Mouse (Mus musculus) intestine, embryonic 15.5 days (tissue): ENCODE measurements around the gene Neu3. TPM values are rescaled to one million over a fixed set of nuclear protein-coding genes. Genes with fewer than 3 reads are reported as not detected.
"Not testable (repeated sequence)": the region's sequence is repeated elsewhere in the genome, so short reads cannot be mapped to it uniquely, and the experiment has no call there.

ENCODE experiments used
- ATAC-seq: fragments of 200-750 bp; cut with Nextera tagmentation; 2 replicates; pipeline ENCODE4 v1.8.0; 2017; ENCODE audit warnings: moderate TSS enrichment, moderate library complexity
- H3K27ac ChIP-seq: fragments of 300-500 bp; sonication (generic); 2 replicates; pipeline ENCODE4 v1.5.1; 2015; ENCODE audit warnings: mild to moderate bottlenecking, inconsistent platforms
- H3K27me3 ChIP-seq: fragments of 300-500 bp; sonication (generic); replicated peaks from 2 replicates; pipeline ENCODE4 v1.6.1; 2015; ENCODE audit warnings: inconsistent platforms
- H3K36me3 ChIP-seq: fragments of 300-500 bp; sonication (generic); 2 replicates; pipeline ENCODE4 v1.6.1; 2015; ENCODE audit warnings: inconsistent platforms
- H3K4me1 ChIP-seq: fragments of 300-500 bp; sonication (generic); replicated peaks from 2 replicates; pipeline ENCODE4 v1.6.1; 2015; ENCODE audit warnings: inconsistent platforms
- H3K4me2 ChIP-seq: fragments of 300-500 bp; sonication (generic); replicated peaks from 2 replicates; pipeline ENCODE4 v1.6.1; 2015; ENCODE audit warnings: mild to moderate bottlenecking, inconsistent platforms
- H3K4me3 ChIP-seq: fragments of 300-500 bp; sonication (generic); replicated peaks from 2 replicates; pipeline ENCODE4 v1.5.1; 2015; ENCODE audit warnings: inconsistent platforms
- H3K9ac ChIP-seq: fragments of 300-500 bp; sonication (generic); 2 replicates; pipeline ENCODE4 v1.6.1; 2015; ENCODE audit warnings: inconsistent platforms
- H3K9me3 ChIP-seq: fragments of 300-500 bp; sonication (generic); 2 replicates; pipeline ENCODE4 v1.6.1; 2016; ENCODE audit warnings: inconsistent platforms
- WGBS: fragments of 180-500 bp; shearing (Covaris S2); methylation state at CpG from one replicate; pipeline ENCODE4 v1.1.7; 2015; 5-methylcytosine and 5-hydroxymethylcytosine counted together
- polyA plus RNA-seq: library from polyadenylated mRNA; unstranded; fragments of >200 nt; fragmentation: Nextera tagmentation; extraction: Ambion mirVana; gene quantifications from 2 replicates; pipeline ENCODE4 v1.2.1, GENCODE M21; 2015

Gene Neu3
- polyA plus RNA-seq, 1 experiment from 2014 or later, result 5.2 TPM

DNA sequence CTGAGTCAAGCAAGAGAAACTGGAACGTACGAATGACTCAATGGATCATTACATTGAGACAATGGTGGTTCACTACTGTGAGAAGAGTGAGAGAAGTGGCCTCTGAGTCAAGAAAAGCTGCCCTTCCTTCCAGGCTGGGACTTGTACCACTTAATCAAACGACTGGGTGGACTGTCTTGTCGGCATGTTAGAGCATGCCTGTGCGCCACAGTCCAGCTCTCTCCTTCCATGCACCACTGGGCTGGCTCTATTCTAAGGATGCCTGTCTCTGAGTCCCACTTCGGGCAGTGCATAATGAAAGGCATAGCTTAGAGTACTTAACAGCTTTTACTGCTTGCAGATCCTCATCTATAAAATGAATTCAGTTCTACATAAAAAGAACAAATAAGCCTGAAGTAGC lies 2.1 kb downstream of the Neu3 start:
- Histone ChIP-seq H3K27ac (no peak overlapping the region), H3K4me2 (no peak overlapping the region)
- ATAC-seq, result no peak

DNA sequence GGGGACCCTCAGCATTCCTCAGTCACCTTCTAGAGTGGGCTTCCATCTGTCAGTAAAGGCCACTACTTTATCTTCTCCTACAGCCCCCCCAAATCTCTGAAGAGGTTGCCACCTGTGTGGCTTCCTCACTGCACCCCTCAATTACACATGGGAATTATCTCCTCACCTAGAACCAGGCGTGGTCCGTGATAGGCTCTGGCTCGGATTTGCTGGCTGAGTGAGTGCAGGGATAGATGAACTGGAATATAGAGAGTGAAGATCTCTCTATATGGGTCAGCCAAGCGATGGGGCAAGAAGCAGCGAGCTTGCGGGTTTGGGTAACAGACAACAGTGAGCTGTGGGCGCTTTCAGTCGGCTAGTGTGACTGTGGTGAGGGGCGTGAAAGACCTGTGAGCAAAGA lies 2.7 kb downstream of the Neu3 start:
- Histone ChIP-seq H3K36me3 (no peaks in the 10 kb centered on the region), H3K4me1 (peaks cover 8% of the 10 kb centered on the region), H3K27me3 (no peaks in the 10 kb centered on the region), H3K4me3 (no peak overlapping the region), H3K9me3 (no peaks in the 10 kb centered on the region), H3K27ac (peak overlapping the region; percentile 64), H3K9ac (no peak overlapping the region), H3K4me2 (peak overlapping the region; percentile 30)
- ATAC-seq, result peak; percentile 26
- 69% methylated on average over 9 of the region's 9 CpGs for WGBS

More for the DNA sequence above, 2.1 kb downstream of the Neu3 start:
- H3K36me3 ChIP-seq, result no peaks in the 10 kb centered on the region
- no peaks in the 10 kb centered on the region for H3K9me3 ChIP-seq
- H3K9ac ChIP-seq, result no peak overlapping the region
- no peak overlapping the region for H3K4me3 ChIP-seq
- 68% methylated on average over 6 of the region's 6 CpGs for WGBS
- no peaks in the 10 kb centered on the region for H3K27me3 ChIP-seq
- H3K4me1 ChIP-seq, result peaks cover 8% of the 10 kb centered on the region

DNA sequence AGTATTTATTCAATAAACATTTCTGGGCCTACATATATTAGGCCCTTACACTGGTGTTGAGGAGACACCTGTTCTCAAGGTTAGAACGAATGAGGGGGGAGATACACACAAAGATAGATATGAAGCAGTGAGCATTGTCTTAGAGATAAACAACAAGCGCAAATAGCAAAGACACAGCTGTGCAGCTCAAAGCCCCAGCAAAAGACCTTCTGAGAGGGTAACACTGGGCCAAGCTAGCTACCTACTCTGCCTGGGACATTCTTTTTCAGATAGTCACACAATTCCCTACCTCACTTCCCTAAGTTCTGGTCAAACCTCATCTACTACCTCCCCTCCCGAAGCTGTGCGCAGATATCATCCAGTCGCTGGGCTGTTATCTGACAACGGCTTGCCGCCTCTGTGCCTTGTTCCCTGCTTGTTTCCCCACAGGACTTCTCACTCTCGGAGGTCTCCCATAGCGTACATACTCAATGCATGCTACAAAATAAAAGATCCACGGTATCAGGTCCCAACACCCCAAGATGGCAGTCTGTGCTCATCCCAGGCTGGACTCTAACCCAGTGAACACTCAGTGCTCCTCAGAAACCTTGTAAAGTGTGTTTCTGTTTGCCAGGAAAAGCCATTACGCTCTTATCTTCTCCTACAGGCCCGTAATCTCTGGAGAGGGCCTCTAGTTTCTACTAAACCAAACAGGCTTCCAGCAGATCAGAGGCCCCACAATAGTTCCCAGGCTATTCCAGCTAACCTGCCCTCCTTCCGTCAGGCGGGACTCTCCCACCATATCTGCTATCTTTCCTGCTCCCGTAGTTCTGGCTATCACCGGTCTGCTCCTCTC lies 3.4 kb downstream of the Neu3 start:
- Histone ChIP-seq H3K4me2 (peak overlapping the region; percentile 30; the same call in 1 of the 2 replicates), H3K9me3 (no peaks in the 10 kb centered on the region), H3K4me3 (no peak overlapping the region), H3K27me3 (no peaks in the 10 kb centered on the region), H3K4me1 (peaks cover 8% of the 10 kb centered on the region), H3K9ac (no peak overlapping the region), H3K36me3 (no peaks in the 10 kb centered on the region), H3K27ac (peak overlapping the region; percentile 64)
- 56% methylated on average over 16 of the region's 16 CpGs for WGBS
- peak; percentile 86 for ATAC-seq

DNA sequence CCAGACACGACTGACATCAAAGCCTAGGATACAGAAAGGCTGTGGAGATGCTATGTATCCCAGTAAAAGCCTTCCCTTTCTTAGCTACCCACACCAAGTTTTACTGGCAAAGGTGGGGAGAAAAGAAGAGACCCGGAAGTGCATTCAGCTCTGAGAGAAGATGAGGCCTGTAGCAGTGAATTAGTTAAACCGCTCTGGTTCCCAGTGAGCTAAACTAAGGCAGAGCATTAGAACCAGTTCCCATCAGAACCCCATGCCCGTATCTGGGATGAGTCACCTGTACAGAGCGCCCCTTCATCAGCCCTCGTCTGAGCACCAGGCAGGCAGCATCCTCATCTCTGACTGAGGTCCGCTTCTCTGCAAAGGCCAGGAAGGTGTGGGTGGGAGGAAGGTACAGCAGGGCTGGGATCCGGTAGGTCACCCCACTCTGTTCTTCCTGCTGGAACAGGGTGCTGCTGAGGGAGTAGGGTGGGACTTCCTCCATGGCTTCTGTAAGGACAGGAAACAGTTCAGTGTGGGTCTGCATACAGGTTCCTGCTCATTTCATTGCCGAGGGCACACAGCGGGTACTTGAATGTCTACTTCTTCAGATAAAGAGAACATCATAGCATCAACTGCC lies 5.1 kb downstream of the Neu3 start:
- no peak overlapping the region for H3K27ac ChIP-seq
- H3K36me3 ChIP-seq, result no peaks in the 10 kb centered on the region
- H3K9ac ChIP-seq, result no peak overlapping the region
- no peak for ATAC-seq
- no peak overlapping the region for H3K4me2 ChIP-seq
- H3K4me1 ChIP-seq, result peaks cover 12% of the 10 kb centered on the region
- H3K27me3 ChIP-seq, result no peaks in the 10 kb centered on the region
- no peak overlapping the region for H3K4me3 ChIP-seq
- WGBS, result 88% methylated on average over 10 of the region's 10 CpGs
- no peaks in the 10 kb centered on the region for H3K9me3 ChIP-seq

DNA sequence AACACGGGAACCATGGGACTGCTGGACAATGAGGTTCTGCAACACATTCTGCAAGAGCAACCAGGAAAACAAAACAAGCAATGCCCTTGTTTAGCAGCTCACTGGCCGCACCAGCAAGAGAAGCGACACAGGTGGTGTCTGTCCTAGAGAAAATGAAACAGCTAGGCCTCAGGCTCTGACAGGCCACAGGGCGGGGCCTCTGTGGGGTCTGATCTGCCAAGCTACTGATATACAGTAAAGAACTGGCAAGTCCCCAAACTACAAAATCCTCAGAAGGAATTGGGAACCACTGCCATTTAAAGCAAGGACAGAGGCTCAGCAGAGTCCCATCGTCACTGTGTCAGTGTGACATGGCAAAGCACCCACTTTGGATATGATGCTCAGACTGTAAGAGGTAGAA lies 5.8 kb downstream of the Neu3 start:
- no peaks in the 10 kb centered on the region for H3K9me3 ChIP-seq
- no peak for ATAC-seq
- no peak overlapping the region for H3K9ac ChIP-seq
- H3K4me1 ChIP-seq, result peaks cover 13% of the 10 kb centered on the region
- H3K27me3 ChIP-seq, result no peaks in the 10 kb centered on the region
- 81% methylated on average over 5 of the region's 5 CpGs for WGBS
- H3K4me2 ChIP-seq, result no peak overlapping the region
- H3K36me3 ChIP-seq, result no peaks in the 10 kb centered on the region
- H3K27ac ChIP-seq, result no peak overlapping the region
- no peak overlapping the region for H3K4me3 ChIP-seq

DNA sequence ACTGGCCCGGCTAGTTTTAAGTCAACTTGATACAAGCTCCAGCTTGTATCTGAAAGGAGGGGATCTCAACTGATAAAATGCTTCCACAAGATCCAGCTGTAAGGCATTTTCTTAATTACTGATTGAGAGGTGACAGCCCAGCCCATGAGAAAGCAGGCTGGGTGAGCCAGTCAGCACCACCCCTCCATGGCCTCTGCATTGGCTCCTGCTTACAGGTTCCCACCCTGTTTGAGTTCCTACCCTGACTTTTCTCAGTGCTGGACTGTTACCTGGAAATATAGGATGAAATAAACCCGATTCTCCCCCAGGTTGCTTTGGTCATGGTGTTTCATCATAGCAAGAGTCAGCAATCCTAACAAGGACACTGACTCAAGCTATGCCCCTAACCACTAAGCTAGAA lies 6.3 kb downstream of the Neu3 start:
- H3K9me3 ChIP-seq, result no peaks in the 10 kb centered on the region
- no peak overlapping the region for H3K9ac ChIP-seq
- H3K4me1 ChIP-seq, result peaks cover 13% of the 10 kb centered on the region
- no peak for ATAC-seq
- no peak overlapping the region for H3K27ac ChIP-seq
- no peak overlapping the region for H3K4me2 ChIP-seq
- no peak overlapping the region for H3K4me3 ChIP-seq
- WGBS, result 81% methylated on average over 2 of the region's 2 CpGs
- no peaks in the 10 kb centered on the region for H3K27me3 ChIP-seq
- no peaks in the 10 kb centered on the region for H3K36me3 ChIP-seq

DNA sequence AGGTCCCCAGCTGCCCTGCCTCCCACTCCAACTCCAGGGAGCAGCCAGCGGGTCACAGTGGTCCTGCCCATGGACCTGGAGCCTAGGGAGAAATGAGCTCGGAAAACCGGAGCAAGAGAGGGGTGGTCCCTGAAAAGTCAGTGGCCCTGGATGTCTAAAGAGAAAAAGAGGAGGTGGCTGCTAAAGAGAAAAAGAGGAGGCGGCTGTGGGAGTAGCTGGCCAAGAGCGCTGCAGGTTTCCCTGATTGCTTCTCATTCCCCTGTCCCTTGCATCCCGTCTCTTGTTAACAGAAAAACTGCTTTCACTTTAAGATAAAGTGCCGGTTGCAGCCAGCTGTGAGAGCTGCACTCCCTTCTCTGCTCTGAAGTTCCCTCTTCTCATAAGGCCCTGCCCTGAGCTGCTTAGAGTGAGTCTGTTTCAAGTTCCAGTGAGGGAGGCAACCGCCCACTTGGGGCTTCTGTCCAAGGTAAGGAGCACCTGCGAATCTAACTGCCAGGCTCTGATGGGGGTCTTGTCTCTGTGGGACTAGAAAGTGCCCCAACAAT lies 10.0 kb downstream of the Neu3 start:
- peak overlapping the region; percentile 19; the same call in 1 of the 2 replicates for H3K4me2 ChIP-seq

DNA sequence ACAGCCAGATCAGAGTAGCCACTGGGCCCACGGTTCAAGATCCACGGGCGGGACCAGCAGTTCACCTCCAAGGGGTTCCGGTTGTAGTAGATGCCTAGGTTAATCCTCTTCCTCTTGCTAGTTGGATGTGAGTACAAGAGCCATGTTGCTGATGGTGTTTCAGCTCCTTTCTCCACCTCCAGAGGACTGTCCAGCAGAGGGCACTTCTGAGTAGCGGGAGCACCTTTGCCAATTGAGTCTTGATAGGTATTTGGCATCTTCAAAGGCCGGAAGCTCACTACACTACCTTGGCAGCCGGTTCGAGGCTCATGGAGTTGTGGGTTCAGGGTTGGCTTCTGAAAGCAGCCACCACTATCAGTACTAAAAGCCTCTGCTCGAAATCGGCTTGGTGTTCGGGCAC lies 14.8 kb downstream of the Neu3 start:
- Histone ChIP-seq H3K27me3 (no peaks in the 10 kb centered on the region), H3K36me3 (peaks cover 8% of the 10 kb centered on the region), H3K9ac (no peak overlapping the region), H3K4me3 (no peak overlapping the region), H3K4me1 (0 out of 2 replicates have a peak, but pooled peaks cover 3% of the 10 kb centered on the region), H3K4me2 (no peak overlapping the region), H3K9me3 (no peaks in the 10 kb centered on the region), H3K27ac (no peak overlapping the region)
- WGBS, result 94% methylated on average over 11 of the region's 11 CpGs
- no peak for ATAC-seq

More for the DNA sequence above, 10.0 kb downstream of the Neu3 start:
- WGBS, result 30% methylated on average over 9 of the region's 9 CpGs
- ATAC-seq, H3K9me3 ChIP-seq, H3K27ac ChIP-seq, H3K4me3 ChIP-seq, H3K4me1 ChIP-seq, H3K27me3 ChIP-seq, H3K36me3 ChIP-seq, H3K9ac ChIP-seq: not testable (repeated sequence)

DNA sequence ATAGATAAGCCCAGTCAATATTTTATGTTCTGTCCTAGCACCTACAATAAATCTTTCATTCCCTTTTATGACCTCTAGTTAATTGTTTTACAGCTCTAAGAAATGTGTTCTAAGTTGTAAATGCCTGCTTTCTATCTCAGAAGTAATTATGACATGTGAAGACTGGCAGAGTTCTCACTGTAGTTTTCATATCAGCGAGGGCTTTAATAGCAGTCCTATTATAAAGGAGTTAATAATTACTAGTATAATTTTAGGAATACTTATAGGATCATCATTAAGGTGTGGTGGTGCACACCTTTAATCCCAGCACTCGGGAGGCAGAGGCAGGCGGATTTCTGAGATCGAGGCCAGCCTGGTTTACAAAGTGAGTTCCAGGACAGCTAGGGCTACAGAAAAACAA lies 16.6 kb downstream of the Neu3 start:
- Histone ChIP-seq H3K27ac (no peak overlapping the region), H3K9me3 (no peaks in the 10 kb centered on the region), H3K4me1 (no peaks in the 10 kb centered on the region), H3K9ac (no peak overlapping the region), H3K4me2 (no peak overlapping the region), H3K36me3 (peaks cover 8% of the 10 kb centered on the region), H3K4me3 (no peak overlapping the region), H3K27me3 (no peaks in the 10 kb centered on the region)
- ATAC-seq, result peak; percentile 45
- 67% methylated on average over 4 of the region's 4 CpGs for WGBS

DNA sequence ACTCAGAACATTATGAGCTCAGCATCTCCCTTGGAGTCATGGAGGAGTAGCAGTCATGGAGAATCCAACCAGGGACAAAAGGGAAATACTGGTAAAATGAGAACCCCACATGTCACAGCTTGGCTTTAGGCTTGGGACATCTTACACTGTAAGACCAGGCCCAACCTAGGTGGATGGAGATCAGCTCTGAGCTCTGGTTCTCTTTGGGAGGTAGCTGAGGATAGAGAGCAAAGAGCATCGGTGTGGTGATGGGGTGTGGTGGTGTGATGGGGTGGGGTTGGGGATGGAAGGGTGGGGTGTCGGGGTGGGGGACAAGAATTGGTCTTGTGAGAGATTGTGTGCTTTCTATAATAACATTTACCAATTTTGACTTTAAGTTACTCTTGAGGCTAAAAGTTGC lies 17.4 kb downstream of the Neu3 start:
- Histone ChIP-seq H3K4me1 (no peaks in the 10 kb centered on the region), H3K9me3 (no peaks in the 10 kb centered on the region), H3K9ac (no peak overlapping the region), H3K27ac (no peak overlapping the region), H3K36me3 (peaks cover 8% of the 10 kb centered on the region), H3K27me3 (no peaks in the 10 kb centered on the region), H3K4me3 (no peak overlapping the region), H3K4me2 (no peak overlapping the region)
- 90% methylated on average over 2 of the region's 2 CpGs for WGBS
- no peak for ATAC-seq

DNA sequence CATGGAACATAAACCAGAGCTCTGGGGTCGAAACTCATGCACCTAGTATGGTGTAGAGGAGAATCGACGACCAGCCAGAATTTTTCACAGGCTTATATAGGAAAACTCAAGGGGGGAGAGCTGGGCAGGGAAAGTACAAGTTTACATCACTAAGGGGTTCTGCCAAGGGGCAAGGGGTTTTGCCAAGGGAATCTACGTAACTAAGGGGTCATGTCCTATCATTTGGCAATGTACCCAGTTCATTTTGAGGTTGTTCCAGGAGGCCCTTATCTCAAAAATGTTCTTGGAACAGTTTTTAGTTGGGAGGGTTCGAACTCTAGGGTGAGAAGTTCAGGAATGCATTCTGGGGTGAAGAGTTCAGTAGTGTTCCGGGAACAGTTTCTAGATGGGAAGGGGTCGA lies 21.2 kb downstream of the Neu3 start:
- H3K4me1 ChIP-seq, H3K9ac ChIP-seq, H3K27ac ChIP-seq, H3K36me3 ChIP-seq, H3K4me3 ChIP-seq, H3K9me3 ChIP-seq, H3K4me2 ChIP-seq, H3K27me3 ChIP-seq, ATAC-seq: not testable (repeated sequence)
- 64% methylated on average over 7 of the region's 7 CpGs for WGBS

DNA sequence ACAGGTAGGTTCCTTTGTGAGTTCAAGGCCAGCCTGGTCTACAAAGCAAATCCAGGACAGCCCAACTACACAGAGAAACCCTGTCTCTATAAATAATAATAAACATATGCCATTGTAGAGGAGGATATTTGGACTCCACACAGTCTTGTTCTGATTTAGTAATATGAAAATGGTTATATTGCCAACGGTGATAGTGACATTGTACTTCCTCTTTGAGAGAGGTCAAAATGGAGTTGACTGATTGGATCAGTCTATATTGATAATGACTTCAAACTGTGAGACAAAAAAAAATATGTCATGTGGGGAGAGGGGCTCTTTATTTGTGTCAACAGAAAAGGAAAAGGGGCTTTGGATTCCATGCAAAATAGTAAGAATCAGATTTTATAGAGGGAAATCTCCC lies 22.9 kb downstream of the Neu3 start:
- no peaks in the 10 kb centered on the region for H3K36me3 ChIP-seq
- H3K9ac ChIP-seq, result no peak overlapping the region
- H3K9me3 ChIP-seq, result no peaks in the 10 kb centered on the region
- 81% methylated on average over 1 of the region's 1 CpGs for WGBS
- H3K4me1 ChIP-seq, result no peaks in the 10 kb centered on the region
- no peak overlapping the region for H3K4me3 ChIP-seq
- no peak for ATAC-seq
- no peaks in the 10 kb centered on the region for H3K27me3 ChIP-seq
- no peak overlapping the region for H3K27ac ChIP-seq
- no peak overlapping the region for H3K4me2 ChIP-seq
